Mouse (Mus musculus) embryonic fibroblast, embryonic 13.5 days (primary cell): ENCODE measurements around the gene 1700061G19Rik.

Experiments
- CTCF ChIP-seq: IDR thresholded peaks from 2 replicates; pipeline ENCODE4 v1.5.1; 2011; ENCODE audit warnings: mild to moderate bottlenecking, control low read depth, low read length, moderate library complexity, borderline replicate concordance; ENCODE audit not compliant: insufficient read depth
- POLR2A ChIP-seq: IDR thresholded peaks from 2 replicates; pipeline ENCODE4 v1.6.1; 2011; ENCODE audit warnings: low read depth, mild to moderate bottlenecking, control low read depth, low read length, moderate library complexity

- TF ChIP-seq POLR2A (no peak), CTCF (no peak)
These were observed 5.7 kb upstream of the 1700061G19Rik start for GRCm38 (mm10) chr17:56869481-56869977.
